Mouse (Mus musculus): ENCODE measurements around the gene Ube2m.

- TF ChIP-seq USF1 (IDR thresholded peaks at IDR 0.05; ENCODE audit: low read depth, low read length) = no peak
- no peak for TF ChIP-seq MEF2A (IDR thresholded peaks at IDR 0.05; ENCODE audit: borderline replicate concordance, low read depth, low read length)
These were observed 12.5 kb downstream of the Ube2m start for GRCm38 (mm10) chr7:13025511-13026112.

Measured in CH12.LX (cell line).